Mouse (Mus musculus): ENCODE data around the gene Tbl1xr1.

Tbl1xr1 gene

DNA sequence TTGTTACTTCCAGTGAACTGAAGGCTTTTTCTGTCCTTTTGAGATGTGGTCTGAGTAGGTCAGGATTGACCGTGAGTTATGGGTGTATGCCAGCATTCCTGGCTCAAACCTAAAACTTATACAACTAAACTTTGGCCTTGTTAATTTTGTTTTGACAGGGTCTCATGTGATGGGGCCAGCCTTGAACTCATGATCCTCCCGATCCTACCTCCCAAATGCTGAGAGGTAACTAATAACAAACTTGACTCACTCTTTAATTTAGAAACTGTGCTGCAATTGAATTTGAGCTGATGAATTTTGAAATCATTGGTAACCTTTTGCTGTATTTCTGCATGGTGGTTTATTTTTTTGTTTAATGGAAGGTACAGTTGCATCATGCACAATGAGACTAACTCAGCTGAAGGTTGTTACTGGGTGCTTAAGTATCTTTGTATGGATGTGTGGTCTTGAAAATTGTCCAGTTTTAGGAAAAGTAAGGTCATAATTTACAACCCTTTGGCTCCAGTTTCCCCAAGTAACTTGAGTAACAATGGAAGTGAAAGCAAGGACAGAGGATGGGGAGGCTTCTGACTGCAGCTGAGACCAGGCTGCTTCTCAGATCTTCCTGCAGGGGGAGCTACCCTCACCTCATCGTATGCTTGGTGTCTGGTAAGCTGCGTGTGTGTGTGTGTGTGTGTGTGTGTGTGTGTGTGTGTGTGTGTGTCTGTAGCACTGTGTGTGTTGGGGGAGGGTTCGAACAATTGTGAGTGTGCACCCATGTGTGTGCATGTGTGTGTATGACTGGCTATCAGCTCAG, 66.6 kb downstream of the Tbl1xr1 start:
- no peak for DNase-seq

DNA sequence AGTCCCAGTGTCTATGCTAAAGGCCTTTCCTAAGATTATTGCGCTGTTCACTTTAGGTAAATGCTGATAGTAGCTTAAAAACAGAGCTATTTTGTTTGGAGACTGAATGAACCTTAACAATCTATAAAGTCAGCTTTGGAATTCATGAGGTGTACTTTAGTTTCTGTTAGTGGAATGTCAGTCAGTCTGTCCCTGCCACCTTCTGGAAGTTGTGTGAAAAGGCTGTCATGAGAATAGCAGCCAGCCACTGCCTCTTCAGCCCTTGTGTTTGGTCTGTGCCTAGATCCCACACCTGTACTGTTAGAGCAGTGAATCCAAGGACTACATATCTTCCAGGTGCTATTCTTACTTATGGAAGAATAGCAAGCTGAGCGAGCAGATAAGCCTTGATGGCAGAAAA, 67.8 kb downstream of the Tbl1xr1 start:
- no peak for DNase-seq

DNA sequence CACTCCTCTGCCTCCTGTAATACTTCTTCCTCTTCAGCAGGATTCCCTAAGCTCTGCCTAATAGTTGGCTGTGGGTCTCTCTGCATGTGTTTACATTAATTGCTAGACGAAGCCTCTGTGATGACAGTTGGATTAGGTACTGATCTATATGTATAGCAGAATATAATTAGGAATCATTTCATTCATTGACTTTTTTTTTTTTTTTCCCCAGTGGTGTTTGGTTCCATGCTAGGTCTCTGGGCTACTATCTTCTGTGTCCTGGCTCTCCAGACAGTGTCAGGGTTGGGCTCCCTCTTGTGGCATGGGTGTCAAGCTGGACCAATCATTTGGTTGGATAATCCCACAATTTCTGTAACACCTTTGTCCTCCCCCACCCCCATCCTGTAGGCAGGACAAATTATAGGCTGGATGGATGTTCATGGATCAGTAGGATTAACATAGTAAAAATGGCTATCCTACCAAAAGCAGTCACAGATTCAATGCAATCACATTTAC, 71.0 kb downstream of the Tbl1xr1 start:
- DNase-seq: no peak

DNA sequence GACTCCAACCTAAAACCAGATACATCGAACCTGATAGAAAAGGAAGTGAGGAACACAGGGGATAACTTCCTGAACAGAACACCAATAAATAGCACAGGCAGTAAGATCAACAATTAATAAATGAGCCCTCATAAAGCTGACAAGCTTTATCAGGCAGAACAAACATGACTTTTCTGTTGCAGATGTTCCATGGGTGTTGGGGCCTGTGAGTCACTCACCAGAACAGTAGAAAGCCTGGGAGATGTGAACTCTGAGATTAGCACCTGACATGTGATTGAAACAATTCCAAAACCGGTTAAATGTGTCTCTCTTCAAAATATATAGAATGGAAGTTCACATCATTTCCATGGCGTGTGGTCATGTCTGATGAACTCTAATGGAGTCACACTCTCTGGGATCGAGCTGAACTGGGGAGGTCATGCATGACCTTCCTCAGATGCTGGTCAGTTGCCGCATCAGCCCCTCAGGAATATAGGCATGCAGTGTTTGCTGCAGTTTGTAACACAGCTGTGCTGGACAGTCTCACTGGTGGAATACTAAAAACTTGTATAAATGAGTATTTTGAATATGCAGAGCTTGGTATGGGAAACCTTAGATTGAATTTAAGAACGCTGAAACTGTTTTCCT, 72.0 kb downstream of the Tbl1xr1 start:
- no peak for DNase-seq

DNA sequence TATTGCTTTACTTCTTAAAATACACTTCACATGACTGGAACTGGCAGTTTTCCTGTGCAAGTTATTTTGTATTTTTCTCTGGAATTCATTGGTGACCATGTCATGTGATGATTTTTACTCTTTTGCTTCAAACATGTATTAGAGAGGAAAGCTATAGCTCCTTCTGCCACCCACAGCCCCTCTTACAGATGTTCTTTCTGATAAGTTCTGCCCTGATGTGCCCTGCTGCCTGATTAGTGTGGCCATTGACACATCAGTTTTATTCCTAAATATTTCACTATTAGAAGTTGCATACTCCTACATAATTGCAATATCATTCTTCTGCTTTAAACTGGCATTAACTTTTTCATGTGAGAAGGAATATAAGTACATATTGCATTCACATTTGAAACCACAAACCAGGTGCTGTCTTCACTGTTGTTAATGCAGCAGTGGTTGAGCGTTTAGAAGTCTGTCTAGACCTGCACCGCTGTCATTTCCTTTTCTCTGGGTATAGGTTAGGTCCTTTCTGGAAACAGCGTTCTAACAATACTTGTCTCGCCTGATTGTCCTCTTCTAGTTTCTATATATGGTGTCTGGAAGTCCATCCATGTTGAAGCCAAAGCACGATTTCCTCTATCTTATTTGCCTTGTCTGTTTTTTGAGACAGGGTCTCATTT, 74.5 kb downstream of the Tbl1xr1 start:
- DNase-seq: no peak

DNA sequence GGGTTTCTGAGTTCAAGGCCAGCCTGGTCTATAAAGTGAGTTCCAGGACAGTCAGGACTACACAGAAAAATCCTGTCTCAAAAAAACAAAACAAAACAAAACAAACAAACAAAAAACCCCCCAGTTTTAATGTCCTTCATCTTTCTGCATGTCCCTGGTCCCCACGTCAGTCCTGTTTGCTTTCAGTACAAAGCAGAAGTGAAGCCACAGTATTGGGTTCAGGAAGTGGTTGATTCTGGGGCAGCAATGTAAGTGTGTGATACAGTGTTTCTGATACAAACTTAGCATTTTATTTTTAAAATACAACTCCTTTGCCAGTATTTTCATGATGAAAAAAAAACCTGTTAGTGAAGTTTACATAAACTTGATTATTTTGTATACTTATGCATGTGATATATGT, 76.3 kb downstream of the Tbl1xr1 start:
- no peak for DNase-seq

DNA sequence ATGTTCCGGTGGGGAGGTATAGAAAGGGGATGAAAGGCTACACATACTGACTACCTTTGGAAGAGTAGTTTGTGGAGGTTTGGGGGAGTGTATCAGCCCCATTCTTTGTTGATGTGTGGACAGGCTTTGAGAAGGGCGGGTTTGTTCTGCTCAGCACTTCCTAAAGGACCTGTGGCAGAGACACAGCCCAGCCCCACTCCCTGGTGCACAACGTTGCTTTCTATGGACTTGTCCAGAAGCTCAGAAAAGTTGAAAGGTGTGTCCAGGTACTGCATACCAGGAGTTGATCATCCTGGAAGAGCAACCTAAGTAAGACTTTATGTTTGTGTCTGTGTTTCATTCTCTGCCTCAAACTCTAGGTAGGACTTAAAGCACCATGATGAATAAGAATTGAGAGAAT, 78.1 kb downstream of the Tbl1xr1 start:
- DNase-seq: no peak

DNA sequence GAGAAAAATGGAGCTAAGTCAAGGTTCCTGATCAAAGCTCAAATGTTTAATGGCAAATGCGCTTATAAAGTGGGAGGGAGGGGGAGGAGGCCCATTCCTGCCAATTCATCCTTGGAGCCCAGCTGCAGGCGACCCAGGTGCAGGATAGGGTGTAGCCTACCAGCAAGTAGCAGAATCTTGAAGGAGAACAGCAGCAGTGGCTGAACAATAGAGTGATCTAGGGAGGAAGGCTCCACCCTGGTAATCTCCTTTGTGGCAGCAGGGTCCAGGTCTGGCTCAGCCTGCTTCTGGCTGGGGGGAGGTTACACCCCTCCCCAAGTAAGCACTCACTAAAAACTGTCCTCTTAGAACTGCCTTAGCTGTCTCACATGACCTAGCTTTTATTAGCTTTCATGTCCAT, 79.9 kb downstream of the Tbl1xr1 start:
- DNase-seq: no peak

DNA sequence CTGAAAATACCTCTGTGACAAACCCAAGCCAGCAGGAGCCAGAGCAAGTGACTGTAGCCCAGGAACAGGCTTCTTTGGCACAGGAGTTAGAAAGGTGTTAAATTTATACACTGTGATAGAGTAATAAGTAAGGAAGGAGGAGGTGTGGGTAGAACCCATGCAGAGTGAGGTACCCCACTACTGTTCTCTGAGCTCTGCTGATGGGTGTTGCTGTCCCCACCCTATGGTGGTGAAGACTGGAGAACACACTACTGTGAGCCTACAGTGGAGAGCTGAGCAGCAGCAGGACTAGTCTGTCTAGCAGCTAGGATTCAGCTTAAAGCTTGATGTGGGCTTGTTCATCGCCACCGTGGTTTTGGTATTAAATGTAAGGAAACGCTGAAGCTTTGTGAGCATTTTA, 86.5 kb downstream of the Tbl1xr1 start:
- DNase-seq: no peak

DNA sequence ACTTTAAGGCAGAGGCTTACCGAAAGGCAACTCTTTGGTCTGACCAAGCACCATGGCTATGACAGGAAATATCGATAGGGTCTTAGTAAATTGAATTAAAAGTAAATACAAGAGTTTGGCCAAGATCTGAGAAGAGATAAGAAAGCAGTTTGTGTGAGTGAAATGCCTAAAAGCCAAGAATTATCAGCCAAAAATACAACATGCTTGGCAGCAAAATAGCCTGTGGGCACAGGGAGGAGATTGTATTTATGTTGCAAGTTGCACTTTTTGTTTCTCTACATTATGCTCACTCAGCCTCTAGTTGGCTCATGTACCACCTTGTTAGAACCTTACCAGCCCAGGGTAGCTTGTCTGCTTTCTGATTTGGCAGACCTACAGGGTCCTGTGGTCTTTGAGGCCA, 91.4 kb downstream of the Tbl1xr1 start:
- DNase-seq: no peak

DNA sequence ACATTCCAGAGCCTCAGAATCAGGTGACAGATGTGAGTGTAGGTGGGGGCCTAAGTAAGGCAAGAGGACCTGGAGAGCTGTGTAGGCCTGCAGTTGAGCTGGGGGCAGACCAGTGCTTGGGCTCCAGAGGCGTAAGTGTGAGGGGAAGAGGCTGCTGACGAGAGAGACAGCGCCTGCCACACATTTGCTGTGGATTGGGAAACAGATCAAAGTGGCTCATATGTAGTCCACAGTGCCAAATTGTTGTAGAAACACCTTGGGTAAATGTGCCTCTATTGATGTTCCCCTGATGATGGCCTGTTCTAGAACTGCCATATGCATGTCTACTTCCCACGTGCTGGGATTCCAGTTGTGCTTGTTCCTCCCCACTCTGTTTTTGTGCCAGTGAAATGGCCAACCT, 92.0 kb downstream of the Tbl1xr1 start:
- DNase-seq: no peak

DNA sequence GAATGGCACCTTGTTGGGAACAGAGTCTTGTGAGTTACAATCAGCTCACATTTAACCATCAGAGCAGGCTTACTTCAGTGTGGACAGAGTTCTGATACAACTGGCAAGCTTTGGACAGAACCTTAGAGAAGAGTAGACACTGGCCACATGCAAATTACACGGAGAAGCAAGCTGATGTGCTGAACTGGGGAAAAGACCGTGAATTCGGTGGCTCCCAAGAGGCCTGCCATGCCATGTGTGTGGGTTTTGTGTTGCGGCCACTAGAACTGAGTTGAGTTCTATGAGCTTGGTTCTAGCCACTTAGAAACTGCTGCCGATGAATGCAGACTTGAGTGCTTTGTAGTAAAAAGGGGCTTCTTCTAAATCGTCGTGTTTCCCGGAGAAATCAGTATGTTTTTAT, 95.1 kb downstream of the Tbl1xr1 start:
- no peak for DNase-seq

DNA sequence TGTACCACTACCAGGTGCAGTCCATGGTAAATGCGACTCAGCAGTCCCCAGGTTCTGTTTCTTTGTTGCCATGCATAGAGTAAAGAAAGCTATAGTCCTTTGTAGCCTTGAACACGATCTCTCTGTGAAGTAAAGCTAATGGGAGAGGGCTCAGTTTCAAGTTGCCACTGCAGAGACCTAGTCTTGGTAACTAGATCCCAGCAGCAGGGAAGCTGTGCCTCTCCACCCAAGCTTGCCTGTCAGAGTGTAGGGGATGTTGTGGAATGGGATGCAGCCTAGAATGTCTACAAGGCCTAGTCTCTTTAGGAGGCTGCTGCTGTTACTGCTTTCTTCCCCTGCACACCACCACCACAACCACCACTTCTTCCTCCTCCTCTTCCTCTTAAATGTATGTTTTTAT, 96.0 kb downstream of the Tbl1xr1 start:
- DNase-seq: no peak

DNA sequence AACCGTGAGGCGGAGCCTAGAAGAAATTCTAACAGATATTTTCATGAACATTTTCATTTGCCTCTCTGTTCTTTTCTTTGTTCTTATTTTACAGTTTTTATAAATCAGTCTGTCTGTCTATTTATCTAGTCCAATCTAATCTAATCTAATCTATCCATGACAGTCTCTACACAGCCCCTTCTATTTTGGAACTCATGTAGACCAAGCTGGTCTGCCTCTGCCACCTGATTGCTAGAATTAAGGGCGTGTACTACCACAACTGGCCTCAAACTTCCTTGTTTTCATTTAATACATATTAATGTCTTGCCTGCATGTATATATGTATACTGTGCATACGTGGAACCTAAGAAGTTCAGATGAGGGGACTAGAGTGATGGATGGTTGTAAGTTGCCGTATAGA, 96.7 kb downstream of the Tbl1xr1 start:
- DNase-seq: no peak

DNA sequence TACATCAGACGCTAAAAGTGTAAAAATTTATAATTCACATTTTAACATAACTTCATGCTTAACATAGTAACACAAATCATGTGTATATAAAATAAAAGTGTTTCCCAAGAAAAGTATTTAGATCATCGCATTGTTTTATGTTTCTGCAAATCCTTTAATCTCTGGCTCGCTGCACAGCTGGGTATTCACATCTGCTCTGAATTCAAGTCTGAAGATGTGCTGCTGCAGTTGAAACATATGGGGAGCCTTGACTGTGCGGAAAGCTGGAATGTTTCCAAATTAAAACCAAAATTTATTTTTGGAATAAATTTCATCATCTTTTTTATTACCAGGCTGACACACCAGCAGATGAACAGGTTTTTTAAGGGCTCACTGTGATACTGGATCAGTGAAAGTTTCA, 97.8 kb downstream of the Tbl1xr1 start:
- no peak for DNase-seq

DNA sequence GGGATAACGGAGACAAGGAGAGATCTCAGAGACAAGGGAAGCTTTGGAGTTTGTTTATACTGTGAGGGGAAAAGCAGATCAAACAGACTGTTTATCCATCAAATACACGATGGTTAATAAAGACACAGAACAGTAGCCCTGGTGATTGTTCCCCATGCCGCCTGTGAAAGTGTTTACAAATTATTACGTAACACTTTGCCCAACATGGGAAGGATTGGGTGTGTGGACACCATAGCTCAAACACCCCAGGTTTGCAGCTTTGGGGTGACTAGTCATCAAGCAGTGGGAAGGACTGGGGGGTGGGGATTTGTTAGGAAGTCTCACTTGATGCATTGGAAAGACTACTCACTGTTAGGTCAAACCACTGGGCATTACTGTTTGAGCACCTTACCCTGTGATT, 103.6 kb downstream of the Tbl1xr1 start:
- no peak for DNase-seq

DNA sequence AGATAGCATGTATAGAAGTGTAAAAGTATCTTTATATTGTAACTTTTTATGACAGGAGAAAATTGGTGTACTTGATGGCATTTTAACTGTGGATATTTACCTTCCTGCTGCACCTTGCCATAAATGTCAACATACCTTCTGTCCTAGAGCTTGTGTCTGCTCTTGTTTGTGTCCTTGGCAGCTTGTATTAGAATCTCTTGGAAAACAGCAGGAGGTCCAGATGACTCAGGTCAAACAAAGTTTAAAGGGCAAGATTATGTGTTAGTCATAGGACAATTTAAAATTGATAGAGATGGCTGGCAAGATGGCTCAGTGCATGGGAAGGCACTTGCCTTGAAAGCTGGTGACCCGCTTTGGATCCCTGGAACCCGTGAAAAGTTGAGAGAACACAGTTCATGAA, 104.6 kb downstream of the Tbl1xr1 start:
- DNase-seq: no peak

DNA sequence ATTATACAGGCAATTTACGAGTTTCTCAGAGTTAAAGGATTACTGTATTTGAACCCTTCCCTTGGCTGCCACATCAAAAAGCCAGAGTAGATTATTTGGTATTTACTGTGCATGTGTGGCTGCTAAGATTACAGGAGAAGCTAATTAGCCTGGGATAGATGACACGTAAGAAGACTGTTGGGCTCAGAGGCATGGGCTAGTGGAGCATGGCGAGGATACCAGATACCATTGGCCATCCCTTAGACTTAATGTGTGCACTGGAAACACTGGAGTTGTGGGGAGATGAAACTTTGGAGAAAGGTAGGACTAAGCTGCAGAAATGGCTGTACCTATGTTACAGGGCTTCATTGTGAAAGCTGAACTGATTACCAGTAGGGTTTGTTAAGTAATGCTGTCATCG, 108.8 kb downstream of the Tbl1xr1 start:
- DNase-seq: no peak

DNA sequence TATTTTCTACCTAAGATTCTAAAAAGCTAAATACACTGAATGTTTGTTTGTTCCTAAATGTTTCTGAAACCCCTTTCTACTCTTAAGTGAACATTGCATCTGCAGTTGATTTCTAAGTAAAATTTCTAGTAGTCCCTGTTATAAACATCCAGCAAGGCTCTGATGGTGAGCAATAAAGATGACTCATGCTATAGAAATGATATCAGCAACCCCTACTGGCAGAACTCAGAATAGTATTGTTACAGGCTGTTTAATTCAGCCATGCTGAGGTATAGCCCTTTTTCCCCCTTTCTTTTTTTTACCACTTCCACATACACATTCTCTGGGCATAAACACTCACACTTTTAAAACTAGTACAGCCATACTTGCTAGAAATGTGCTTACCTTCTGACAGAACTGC, 114.0 kb downstream of the Tbl1xr1 start:
- peak; percentile 29 for DNase-seq

DNA sequence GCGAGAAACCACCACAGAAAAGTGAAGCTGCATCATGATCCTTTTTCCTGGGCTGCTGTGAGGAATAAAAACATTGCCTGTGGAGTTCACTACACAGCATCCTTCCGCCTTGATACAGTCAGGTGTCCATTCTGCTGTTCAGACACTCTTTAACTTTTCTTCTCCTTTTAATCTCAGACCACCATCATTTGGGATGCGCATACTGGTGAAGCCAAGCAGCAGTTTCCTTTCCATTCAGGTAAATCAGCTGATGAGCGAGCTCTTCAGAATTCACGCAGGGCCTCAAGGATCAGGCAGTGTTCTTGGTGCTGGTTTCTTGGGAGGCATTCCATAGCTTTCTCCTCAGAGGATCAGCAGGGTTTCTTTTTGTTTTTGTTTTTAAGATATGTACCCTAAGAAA, 116.5 kb downstream of the Tbl1xr1 start:
- DNase-seq: no peak

DNA sequence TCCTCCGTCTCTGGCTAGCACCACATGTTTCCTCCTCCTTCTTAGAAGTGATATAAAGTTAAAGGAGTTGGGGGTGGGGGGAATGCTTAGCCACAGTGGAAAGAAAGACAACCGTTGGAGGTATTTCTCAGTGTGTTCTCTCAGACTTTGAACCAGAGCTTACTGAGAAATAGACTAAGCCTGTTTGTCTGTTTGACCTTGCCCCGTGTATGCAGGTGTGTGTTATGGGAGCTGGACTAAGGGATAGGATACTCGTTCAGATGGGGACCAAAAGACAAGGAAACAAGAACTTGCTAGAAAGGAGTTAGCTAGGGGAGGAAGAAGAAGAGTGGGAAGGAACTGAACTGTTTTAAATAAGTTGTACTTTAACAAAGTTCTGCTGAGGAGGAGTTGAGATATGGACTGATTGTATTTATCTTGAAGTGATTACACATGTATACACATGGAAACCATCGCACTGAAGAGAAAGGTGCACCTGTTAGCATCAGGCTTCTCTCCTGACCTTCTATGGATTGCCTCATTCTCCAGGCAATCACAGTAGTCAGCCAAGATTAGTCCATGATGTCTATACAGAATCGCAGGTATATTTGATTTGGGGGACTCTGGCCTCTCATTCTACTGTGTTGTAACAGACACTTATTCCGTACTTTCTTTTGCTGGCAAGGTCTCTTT, 117.9 kb downstream of the Tbl1xr1 start:
- DNase-seq: no peak

DNA sequence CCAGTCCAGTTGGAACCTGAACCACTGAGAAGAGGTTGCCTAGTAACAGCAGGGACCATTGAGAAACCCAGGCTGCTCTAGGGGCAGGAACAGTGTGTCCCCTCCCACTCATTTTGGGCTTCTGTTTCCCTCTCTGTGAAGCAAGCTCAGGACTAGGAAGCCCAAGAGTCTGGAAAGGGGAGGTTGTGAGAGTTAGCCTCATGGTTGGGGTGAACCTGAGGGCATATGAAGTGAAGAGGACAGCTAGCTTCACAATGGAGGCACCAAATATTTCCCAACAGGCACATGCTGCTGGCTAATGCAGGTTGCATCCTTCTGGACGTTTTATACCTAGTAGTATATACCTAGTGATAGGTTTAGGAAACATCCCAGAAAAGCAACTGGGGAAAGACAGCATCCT, 122.3 kb downstream of the Tbl1xr1 start:
- no peak for DNase-seq

DNA sequence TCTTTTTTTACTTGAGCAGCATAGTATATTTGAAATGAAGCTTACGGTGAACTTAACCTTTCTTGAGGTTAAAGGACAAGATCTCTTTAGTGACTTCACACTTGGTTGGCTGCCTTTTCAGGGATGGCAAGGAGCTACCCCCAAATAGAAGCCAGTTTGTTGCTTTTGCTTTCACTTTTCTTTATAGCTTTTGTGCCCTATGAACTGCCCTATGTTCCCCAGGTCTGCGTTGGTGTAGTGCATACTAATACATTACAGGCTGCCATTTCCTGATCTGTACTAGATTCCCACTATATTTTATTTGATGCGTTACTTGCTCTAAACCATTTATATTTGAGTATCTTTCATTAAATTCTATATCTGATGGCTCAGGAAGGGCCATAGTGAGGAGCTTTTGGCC, 127.7 kb downstream of the Tbl1xr1 start:
- no peak for DNase-seq

DNA sequence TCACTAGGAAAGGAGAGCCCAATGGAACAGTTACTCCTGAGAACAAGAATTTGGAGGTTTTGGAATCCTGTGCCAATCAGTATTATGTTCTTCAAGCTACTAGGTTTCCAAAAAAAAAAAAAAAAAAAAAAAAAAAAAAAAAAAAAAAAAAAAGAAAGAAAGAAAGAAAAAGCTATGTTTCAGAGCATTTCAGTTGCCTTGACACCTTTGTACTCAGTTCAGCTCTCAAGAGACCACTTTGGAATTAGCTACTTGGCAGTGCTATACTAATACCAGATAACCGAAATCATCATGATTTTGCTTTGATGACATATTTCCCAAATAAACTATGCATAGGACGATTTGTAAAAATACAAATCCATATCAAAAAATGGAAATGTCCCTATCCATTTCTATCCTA, 145.1 kb downstream of the Tbl1xr1 start:
- DNase-seq: no peak
